Mouse (Mus musculus): Measurements from ENCODE around the gene Dlx6. TPM values are rescaled to one million over a fixed set of nuclear protein-coding genes. Genes with fewer than 3 reads are reported as not detected.

Dlx6 gene
- polyA plus RNA-seq (2015; fragmentation: Nextera tagmentation; extraction: Ambion mirVana): 0.16 TPM in 1 of 2 replicates, not detected in the other

- Histone ChIP-seq H3K4me2 (replicated peaks) (peak within 1 kb of the TSS; percentile 84), H3K9ac (0 out of 2 replicates have a peak within 1 kb of the TSS, but pooled peaks have one; percentile 5)
Measured at GRCm38 (mm10) chr6:6863160-6863870, at the start of gene Dlx6. Gene Dlx6, plus strand, starts transcription at chr6:6863334.

GRCm38 (mm10) chr6:6816821-6817220, 46.3 kb upstream of the Dlx6 start:
- H3K4me2 ChIP-seq (replicated peaks): no peak overlapping the region
- no peaks in the 10 kb centered on the region for H3K9me3 ChIP-seq
- no peak for ATAC-seq
- 85% methylated on average over 6 of the region's 6 CpGs for WGBS
- no peaks in the 10 kb centered on the region for H3K36me3 ChIP-seq
- H3K4me1 ChIP-seq (replicated peaks): no peaks in the 10 kb centered on the region
- no peaks in the 10 kb centered on the region for H3K27me3 ChIP-seq (replicated peaks)
- H3K4me3 ChIP-seq (replicated peaks): no peak overlapping the region
- H3K27ac ChIP-seq: no peak overlapping the region
- H3K9ac ChIP-seq: no peak overlapping the region

More at GRCm38 (mm10) chr6:6863160-6863870, at the start of gene Dlx6:
- WGBS: 0% methylated on average over 51 of the region's 52 CpGs
- H3K4me3 ChIP-seq (replicated peaks): peak within 1 kb of the TSS; percentile 42
- H3K4me1 ChIP-seq (replicated peaks): peaks cover 27% of the 10 kb centered on the region
- H3K9me3 ChIP-seq: no peaks in the 10 kb centered on the region
- H3K36me3 ChIP-seq: no peaks in the 10 kb centered on the region
- H3K27me3 ChIP-seq (replicated peaks): peaks cover 83% of the 10 kb centered on the region
- H3K27ac ChIP-seq: no peak within 1 kb of the TSS
- ATAC-seq: peak; percentile 75

GRCm38 (mm10) chr6:6818036-6818788, 44.9 kb upstream of the Dlx6 start:
- no peaks in the 10 kb centered on the region for H3K9me3 ChIP-seq
- H3K9ac ChIP-seq: no peak overlapping the region
- WGBS: 27% methylated on average over 9 of the region's 9 CpGs
- H3K4me3 ChIP-seq (replicated peaks): no peak overlapping the region
- H3K4me2 ChIP-seq (replicated peaks): no peak overlapping the region
- no peak overlapping the region for H3K27ac ChIP-seq
- H3K4me1 ChIP-seq (replicated peaks): no peaks in the 10 kb centered on the region
- no peaks in the 10 kb centered on the region for H3K27me3 ChIP-seq (replicated peaks)
- ATAC-seq: no peak
- H3K36me3 ChIP-seq: no peaks in the 10 kb centered on the region

- H3K4me1 ChIP-seq (replicated peaks): no peaks in the 10 kb centered on the region
- H3K36me3 ChIP-seq: no peaks in the 10 kb centered on the region
- H3K27ac ChIP-seq: no peak overlapping the region
- H3K9me3 ChIP-seq: no peaks in the 10 kb centered on the region
- no peak overlapping the region for H3K4me3 ChIP-seq (replicated peaks)
- no peak overlapping the region; the same call in 1 of the 2 replicates for H3K4me2 ChIP-seq (replicated peaks)
- H3K27me3 ChIP-seq (replicated peaks): no peaks in the 10 kb centered on the region
- no peak overlapping the region for H3K9ac ChIP-seq
- WGBS: 34% methylated on average over 7 of the region's 7 CpGs
- no peak for ATAC-seq
Measured at GRCm38 (mm10) chr6:6819134-6819533, 44.0 kb upstream of the Dlx6 start.

GRCm38 (mm10) chr6:6825313-6825712, 37.8 kb upstream of the Dlx6 start:
- no peak for ATAC-seq
- H3K9ac ChIP-seq: no peak overlapping the region
- no peaks in the 10 kb centered on the region for H3K9me3 ChIP-seq
- H3K36me3 ChIP-seq: no peaks in the 10 kb centered on the region
- no peak overlapping the region for H3K27ac ChIP-seq
- H3K4me3 ChIP-seq (replicated peaks): no peak overlapping the region
- no peaks in the 10 kb centered on the region for H3K27me3 ChIP-seq (replicated peaks)
- no peaks in the 10 kb centered on the region for H3K4me1 ChIP-seq (replicated peaks)
- no peak overlapping the region for H3K4me2 ChIP-seq (replicated peaks)

- no peak overlapping the region for H3K27ac ChIP-seq
- H3K4me2 ChIP-seq (replicated peaks): no peak overlapping the region
- H3K9ac ChIP-seq: no peak overlapping the region
- WGBS: 80% methylated on average over 1 of the region's 1 CpGs
- H3K4me1 ChIP-seq (replicated peaks): no peaks in the 10 kb centered on the region
- no peaks in the 10 kb centered on the region for H3K36me3 ChIP-seq
- H3K9me3 ChIP-seq: no peaks in the 10 kb centered on the region
- no peak for ATAC-seq
- no peaks in the 10 kb centered on the region for H3K27me3 ChIP-seq (replicated peaks)
- H3K4me3 ChIP-seq (replicated peaks): no peak overlapping the region
Measured at GRCm38 (mm10) chr6:6826861-6827260, 36.3 kb upstream of the Dlx6 start.

- Histone ChIP-seq H3K4me2 (replicated peaks) (no peak overlapping the region), H3K9ac (no peak overlapping the region), H3K4me3 (replicated peaks) (no peak overlapping the region), H3K27me3 (replicated peaks) (no peaks in the 10 kb centered on the region), H3K36me3 (no peaks in the 10 kb centered on the region), H3K9me3 (no peaks in the 10 kb centered on the region), H3K27ac (no peak overlapping the region), H3K4me1 (replicated peaks) (no peaks in the 10 kb centered on the region)
- WGBS: 70% methylated on average over 7 of the region's 7 CpGs
- no peak for ATAC-seq
Measured at GRCm38 (mm10) chr6:6830446-6830845, 32.7 kb upstream of the Dlx6 start.

- no peaks in the 10 kb centered on the region for H3K36me3 ChIP-seq
- H3K4me3 ChIP-seq (replicated peaks): no peak overlapping the region
- no peak overlapping the region for H3K27ac ChIP-seq
- ATAC-seq: no peak
- no peaks in the 10 kb centered on the region for H3K9me3 ChIP-seq
- H3K4me1 ChIP-seq (replicated peaks): no peaks in the 10 kb centered on the region
- no peaks in the 10 kb centered on the region for H3K27me3 ChIP-seq (replicated peaks)
- WGBS: 90% methylated on average over 3 of the region's 3 CpGs
- no peak overlapping the region for H3K4me2 ChIP-seq (replicated peaks)
- H3K9ac ChIP-seq: no peak overlapping the region
Measured at GRCm38 (mm10) chr6:6833301-6833700, 29.8 kb upstream of the Dlx6 start.

- Histone ChIP-seq H3K36me3 (no peaks in the 10 kb centered on the region), H3K27me3 (replicated peaks) (peaks cover 53% of the 10 kb centered on the region), H3K27ac (no peak overlapping the region), H3K4me1 (replicated peaks) (no peaks in the 10 kb centered on the region), H3K9ac (no peak overlapping the region), H3K4me2 (replicated peaks) (no peak overlapping the region), H3K9me3 (no peaks in the 10 kb centered on the region), H3K4me3 (replicated peaks) (no peak overlapping the region)
- 23% methylated on average over 4 of the region's 4 CpGs for WGBS
- ATAC-seq: no peak
Measured at GRCm38 (mm10) chr6:6848541-6848940, 14.6 kb upstream of the Dlx6 start.

- no peak overlapping the region for H3K27ac ChIP-seq
- peaks cover 60% of the 10 kb centered on the region for H3K27me3 ChIP-seq (replicated peaks)
- H3K9ac ChIP-seq: no peak overlapping the region
- ATAC-seq: no peak
- no peak overlapping the region for H3K4me2 ChIP-seq (replicated peaks)
- WGBS: 3% methylated on average over 12 of the region's 12 CpGs
- H3K4me3 ChIP-seq (replicated peaks): no peak overlapping the region
- H3K4me1 ChIP-seq (replicated peaks): no peaks in the 10 kb centered on the region
- H3K36me3 ChIP-seq: no peaks in the 10 kb centered on the region
- no peaks in the 10 kb centered on the region for H3K9me3 ChIP-seq
Measured at GRCm38 (mm10) chr6:6849744-6850143, 13.4 kb upstream of the Dlx6 start.

- Histone ChIP-seq H3K4me1 (replicated peaks) (no peaks in the 10 kb centered on the region), H3K27ac (no peak overlapping the region), H3K4me3 (replicated peaks) (no peak overlapping the region), H3K36me3 (no peaks in the 10 kb centered on the region), H3K4me2 (replicated peaks) (no peak overlapping the region), H3K9ac (no peak overlapping the region), H3K9me3 (no peaks in the 10 kb centered on the region), H3K27me3 (replicated peaks) (peaks cover 68% of the 10 kb centered on the region)
- WGBS: 3% methylated on average over 26 of the region's 26 CpGs
- ATAC-seq: no peak
Measured at GRCm38 (mm10) chr6:6850324-6851060, 12.6 kb upstream of the Dlx6 start.

- WGBS: 6% methylated on average over 10 of the region's 10 CpGs
- no peak overlapping the region for H3K27ac ChIP-seq
- H3K27me3 ChIP-seq (replicated peaks): peaks cover 75% of the 10 kb centered on the region
- no peak for ATAC-seq
- no peak overlapping the region for H3K4me3 ChIP-seq (replicated peaks)
- no peaks in the 10 kb centered on the region for H3K4me1 ChIP-seq (replicated peaks)
- no peaks in the 10 kb centered on the region for H3K9me3 ChIP-seq
- H3K4me2 ChIP-seq (replicated peaks): no peak overlapping the region
- H3K36me3 ChIP-seq: no peaks in the 10 kb centered on the region
- no peak overlapping the region for H3K9ac ChIP-seq
Measured at GRCm38 (mm10) chr6:6851166-6851565, 12.0 kb upstream of the Dlx6 start.
